Mouse (Mus musculus): ENCODE measurements around the gene Ahdc1. TPM values are rescaled to one million over a fixed set of nuclear protein-coding genes. Genes with fewer than 3 reads are reported as not detected.

Gene Ahdc1
- polyA plus RNA-seq, 1 experiment from 2014 or later = 14.6 TPM

Other genes starting within 250 kb of the Ahdc1 start
- 133 and 138 TPM in 2 replicates for gene Rpa2, start 242.9 kb upstream of the Ahdc1 start, polyA plus RNA-seq (2016; fragmentation: Nextera tagmentation; extraction: Ambion mirVana)
- 0.59 and 0.72 TPM in 2 replicates for gene Themis2, start 214.9 kb upstream of the Ahdc1 start, polyA plus RNA-seq (2016; fragmentation: Nextera tagmentation; extraction: Ambion mirVana)
- gene Ppp1r8, start 168.1 kb upstream of the Ahdc1 start, polyA plus RNA-seq (2016; fragmentation: Nextera tagmentation; extraction: Ambion mirVana) = 58.6 and 63.2 TPM in 2 replicates
- 69.6 and 71.3 TPM in 2 replicates for gene Stx12, start 126.8 kb upstream of the Ahdc1 start, polyA plus RNA-seq (2016; fragmentation: Nextera tagmentation; extraction: Ambion mirVana)
- 37.7 and 40.9 TPM in 2 replicates for gene Fam76a, start 88.7 kb upstream of the Ahdc1 start, polyA plus RNA-seq (2016; fragmentation: Nextera tagmentation; extraction: Ambion mirVana)
- gene Fgr, start 37.2 kb upstream of the Ahdc1 start, polyA plus RNA-seq (2016; fragmentation: Nextera tagmentation; extraction: Ambion mirVana) = 0.29 and 0.39 TPM in 2 replicates
- 78.8 and 88.4 TPM in 2 replicates for gene Wasf2, start 119.2 kb downstream of the Ahdc1 start, polyA plus RNA-seq (2016; fragmentation: Nextera tagmentation; extraction: Ambion mirVana)
- 2.2 and 3.7 TPM in 2 replicates for gene Cd164l2, start 200.9 kb downstream of the Ahdc1 start, polyA plus RNA-seq (2016; fragmentation: Nextera tagmentation; extraction: Ambion mirVana)
- gene Gpr3, start 201.3 kb downstream of the Ahdc1 start, polyA plus RNA-seq (2016; fragmentation: Nextera tagmentation; extraction: Ambion mirVana) = 0.13 TPM in 1 of 2 replicates, not detected in the other
- 2.6 and 2.7 TPM in 2 replicates for gene Map3k6, start 229.6 kb downstream of the Ahdc1 start, polyA plus RNA-seq (2016; fragmentation: Nextera tagmentation; extraction: Ambion mirVana)

All from embryonic facial prominence, embryonic 12.5 days (tissue).